Mouse (Mus musculus) heart, adult 2 months (tissue): ENCODE data around the gene Parn.

Experiments
- CTCF ChIP-seq: fragments of 200-600 bp; IDR thresholded peaks from 2 replicates; pipeline ENCODE4 v1.8.1; 2022; ENCODE audit warnings: antibody characterized with exemption, mild to moderate bottlenecking, moderate library complexity
- EP300 ChIP-seq: fragments of 200-500 bp; IDR thresholded peaks from 2 replicates; pipeline ENCODE4 v1.6.1; 2011; ENCODE audit warnings: low read depth, low read length, control low read depth; ENCODE audit not compliant: insufficient read depth
- POLR2A ChIP-seq: fragments of 200-500 bp; IDR thresholded peaks from 2 replicates; pipeline ENCODE4 v1.6.1; 2011; ENCODE audit warnings: mild to moderate bottlenecking, low read depth, low read length, control low read depth; ENCODE audit not compliant: insufficient read depth

DNA sequence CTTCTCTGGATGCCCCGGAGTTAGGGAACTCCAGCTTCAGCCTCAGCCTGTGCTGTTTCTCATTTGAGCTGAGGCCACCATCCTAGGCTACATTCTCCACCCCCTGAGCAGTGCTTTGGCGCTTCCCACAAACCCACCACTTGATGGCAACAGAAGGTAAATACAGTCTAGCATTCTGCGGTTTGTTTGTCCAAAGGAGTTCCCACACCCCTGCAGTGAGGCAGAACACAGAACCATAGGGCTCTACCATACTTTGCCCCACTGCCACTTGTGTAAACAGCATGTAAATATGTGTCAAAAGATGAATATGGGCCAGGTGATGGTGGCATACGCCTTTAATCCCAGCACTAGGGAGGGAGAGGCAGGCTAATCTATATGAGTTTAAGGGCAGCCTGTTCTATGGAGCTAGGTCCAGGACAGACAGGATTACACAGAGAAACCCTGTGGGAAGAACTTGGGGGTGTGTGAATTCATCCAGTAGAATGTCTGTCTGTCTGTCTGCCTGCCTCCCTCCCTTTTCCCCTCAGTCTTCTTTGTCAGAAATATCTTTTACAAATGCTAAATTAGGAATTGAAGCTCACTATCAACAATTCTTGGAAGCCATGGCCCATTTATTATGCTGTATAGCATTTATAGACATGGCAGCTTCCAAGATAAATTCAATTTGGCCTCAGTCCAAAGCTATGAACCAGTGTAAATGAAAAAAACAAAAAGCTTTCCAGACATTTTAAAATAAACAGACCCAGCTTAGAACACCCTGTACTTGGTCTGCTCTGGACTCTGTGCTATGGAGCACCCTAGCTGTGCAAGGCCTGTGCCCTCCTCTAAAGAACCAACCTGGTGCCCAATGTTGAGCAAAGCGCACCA, 79.6 kb downstream of the Parn start:
- no peak for TF ChIP-seq CTCF
- TF ChIP-seq POLR2A, result no peak
- no peak for TF ChIP-seq EP300
